Mouse (Mus musculus): ENCODE data around the gene Flcn.

The Flcn gene

DNA sequence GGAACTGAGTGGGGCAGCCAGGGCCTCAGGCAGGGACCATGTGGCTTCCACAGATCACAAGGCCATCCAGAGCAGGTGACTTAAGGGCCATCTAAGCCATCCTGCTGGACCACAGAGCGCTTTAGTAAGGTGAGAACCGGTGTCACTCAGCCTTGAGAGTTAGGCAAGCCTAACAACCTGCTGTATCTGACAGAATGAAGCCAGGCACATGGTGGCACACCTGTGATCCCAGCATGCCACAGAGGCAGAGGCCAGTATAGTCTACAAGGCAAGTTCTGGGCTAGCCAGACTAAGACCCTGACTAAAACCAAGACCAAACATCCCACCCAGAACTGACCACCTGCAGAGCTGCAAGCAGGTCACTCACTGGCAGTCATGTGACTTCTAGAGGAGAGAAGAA lies 4.2 kb downstream of the Flcn start:
- no peak for DNase-seq (ENCODE audit: low read depth, low spot score)

DNA sequence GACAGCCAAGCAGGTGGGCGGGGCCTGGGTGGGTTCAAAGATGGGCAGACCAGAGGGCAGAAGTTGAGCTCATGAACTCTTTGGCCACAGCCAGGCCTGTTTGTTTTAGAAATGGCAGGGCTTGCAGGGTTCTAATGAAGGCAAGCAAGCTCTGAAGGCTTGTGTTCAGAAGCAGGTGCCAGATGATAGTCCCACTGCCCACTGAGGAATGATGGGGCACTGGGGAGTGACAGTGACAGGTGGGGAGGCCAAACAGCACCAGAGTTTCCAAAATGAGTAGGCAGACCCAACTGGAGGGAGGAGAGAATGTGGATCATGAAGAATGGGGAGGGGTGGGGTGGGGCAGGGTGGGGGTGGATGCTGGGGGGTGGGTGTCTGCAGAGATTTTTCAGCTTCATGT lies 4.6 kb downstream of the Flcn start:
- DNase-seq (ENCODE audit: low read depth, low spot score), result no peak

DNA sequence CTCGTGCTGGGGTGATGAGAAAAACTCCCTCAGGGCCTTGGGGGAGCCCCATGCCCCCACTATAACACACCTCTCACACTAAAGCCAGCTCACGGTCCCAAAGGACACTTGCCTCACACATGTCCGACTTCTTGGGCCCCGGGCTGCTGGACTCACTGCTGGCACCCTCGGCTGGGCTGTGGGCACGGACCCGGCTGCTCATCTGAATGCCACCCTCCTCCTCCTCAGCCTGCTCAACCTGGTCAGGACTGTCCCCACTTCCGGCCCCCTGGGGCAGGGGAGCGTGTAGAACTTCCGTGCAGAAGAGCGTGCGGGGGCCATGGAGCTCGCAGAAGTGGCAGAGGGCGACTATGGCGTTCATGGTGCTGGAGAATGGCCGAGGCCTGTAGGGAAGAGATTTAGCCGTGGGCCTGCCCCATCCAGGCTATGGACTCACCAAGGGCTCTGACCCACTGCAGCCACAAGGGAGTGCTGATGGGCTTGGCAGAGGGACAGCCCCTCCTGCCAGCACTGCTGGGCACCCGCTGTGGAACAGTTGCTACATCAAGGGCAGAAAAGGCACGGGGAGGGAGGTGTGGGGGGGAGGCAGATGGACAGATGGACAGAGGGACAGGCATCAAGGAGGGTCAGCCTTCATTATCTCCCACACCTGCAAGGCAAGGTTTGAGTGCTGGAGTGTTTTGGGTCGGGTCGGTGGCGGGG lies 5.3 kb downstream of the Flcn start:
- DNase-seq (ENCODE audit: low read depth, low spot score), result no peak

DNA sequence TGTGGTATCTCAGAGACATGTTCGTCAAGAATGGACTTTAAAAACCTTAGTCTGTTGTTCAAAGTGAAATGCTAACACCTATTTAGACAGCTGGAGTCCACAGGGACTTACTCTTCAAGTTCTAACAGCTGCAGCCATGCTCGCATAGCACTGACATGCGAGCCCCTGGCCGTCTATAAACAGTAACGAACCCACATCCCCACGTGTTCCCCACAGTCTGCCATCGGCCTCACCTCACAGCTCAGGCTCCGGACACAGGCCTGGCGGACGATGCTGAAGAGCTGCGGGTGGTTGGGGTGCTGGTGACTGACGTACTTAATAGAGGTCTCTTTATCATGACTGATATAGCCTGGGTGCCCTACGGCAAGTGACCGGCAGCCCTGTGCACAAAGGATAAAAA lies 6.3 kb downstream of the Flcn start:
- DNase-seq (ENCODE audit: low read depth, low spot score), result no peak

DNA sequence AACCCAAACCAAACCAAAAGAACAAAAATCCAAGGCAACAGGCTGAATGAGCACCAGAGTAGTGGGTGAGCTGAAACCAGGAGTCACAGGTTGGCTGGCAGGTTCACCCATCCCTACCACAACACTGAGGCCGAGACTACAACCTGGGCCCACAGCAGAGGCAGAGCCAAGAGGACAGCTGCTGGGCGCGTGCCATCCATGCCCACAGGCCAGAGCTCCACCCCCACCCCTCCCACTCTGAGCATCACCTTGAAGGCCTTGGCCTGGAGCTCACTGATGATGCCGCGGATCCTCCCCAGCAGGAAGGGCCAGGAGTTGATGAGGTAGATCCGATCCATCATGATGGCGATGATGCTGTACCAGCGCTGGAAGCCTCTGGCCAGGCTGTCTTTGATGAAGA lies 7.9 kb downstream of the Flcn start:
- no peak for DNase-seq (ENCODE audit: low read depth, low spot score)

DNA sequence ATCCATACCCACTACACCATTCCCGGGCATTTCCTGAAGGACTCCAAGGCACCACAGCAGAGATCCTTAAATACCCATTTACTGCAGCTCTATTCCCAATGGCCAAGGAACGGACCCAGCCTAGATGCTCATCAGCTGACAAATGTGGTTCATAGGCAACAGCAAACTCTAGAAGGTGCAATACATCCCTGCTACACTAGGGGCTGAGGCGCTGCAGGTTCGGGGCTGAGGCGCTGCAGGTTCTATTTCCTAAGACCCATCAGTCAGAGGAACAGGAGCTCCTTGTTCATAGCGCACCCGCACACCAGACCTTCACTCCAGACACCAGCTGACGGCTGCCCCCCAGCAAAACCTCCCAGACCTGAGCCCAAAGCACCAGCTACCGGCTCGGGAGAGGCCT lies 9.4 kb downstream of the Flcn start:
- DNase-seq (ENCODE audit: low read depth, low spot score), result peak; percentile 68

DNA sequence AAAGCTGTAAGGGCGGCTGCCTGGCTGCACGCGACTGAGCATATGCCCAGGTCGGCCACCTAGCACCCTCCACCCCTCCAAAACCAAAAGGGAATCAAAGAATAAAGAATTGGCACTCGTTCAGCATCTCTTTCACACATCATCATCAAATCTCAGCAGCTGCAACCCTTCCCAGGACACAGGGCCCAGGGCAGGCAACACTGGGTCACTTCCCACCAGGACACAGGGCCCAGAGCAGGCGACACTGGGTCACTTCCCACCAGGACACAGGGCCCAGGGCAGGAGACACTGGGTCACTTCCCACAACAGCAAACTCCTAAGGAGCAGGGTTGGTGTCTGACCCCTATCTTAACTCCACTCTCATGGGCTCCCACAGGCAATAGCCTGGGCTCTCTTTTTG lies 16.4 kb downstream of the Flcn start:
- no peak for DNase-seq (ENCODE audit: low read depth, low spot score)

DNA sequence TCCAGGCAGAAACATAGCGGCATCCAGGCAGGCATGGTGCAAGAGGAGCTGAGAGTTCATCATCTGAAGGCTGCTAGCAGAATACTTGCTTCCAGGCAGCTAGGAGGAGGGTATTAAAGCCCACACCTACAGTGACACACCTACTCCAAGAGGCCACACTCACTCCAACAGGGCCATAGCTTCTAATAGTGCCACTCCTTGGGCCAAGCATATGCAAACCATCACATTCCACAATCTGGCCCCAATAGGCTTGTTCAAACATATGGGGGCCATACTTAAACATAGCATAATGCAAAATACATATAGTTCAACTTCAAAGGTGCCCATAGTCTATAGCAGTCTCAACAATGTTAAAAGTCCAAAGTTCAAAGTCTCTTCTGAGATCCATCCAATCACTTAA lies 20.5 kb downstream of the Flcn start:
- no peak for DNase-seq (ENCODE audit: low read depth, low spot score)

DNA sequence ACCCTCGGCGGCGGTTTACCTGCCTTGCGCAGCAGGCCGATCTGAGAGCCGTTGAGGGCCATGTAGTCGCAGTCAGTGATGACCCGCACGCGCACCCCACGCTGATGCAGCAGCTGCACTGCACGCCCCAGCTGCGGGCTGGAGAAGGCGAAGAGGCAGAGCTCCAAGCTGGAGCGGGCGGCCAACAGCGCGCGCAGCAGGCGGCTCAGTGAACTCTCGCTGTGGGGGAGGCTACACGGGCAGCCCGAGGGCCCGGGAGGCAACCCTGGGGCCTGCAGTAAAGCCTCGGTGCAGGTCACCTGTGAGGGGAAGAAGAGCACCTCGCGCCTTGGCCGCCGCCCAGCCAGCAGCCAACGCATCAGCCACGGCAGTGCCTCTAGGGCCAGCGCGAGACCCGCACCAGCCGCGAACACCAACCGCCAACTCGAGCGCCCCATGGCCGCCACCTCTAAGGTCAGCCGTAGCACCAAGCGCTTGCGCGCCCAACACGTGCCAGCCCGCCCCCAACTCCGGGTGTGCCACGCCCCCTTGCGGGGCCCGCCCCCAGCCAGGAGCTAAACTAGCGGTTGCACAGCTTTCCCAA lies 22.5 kb downstream of the Flcn start, which contains the start of gene Pld6:
Gene Pld6, minus strand, starts transcription at position 447 of the 583 bp plus-strand sequence.
- peak; percentile 89 for DNase-seq (ENCODE audit: low read depth, low spot score)

DNA sequence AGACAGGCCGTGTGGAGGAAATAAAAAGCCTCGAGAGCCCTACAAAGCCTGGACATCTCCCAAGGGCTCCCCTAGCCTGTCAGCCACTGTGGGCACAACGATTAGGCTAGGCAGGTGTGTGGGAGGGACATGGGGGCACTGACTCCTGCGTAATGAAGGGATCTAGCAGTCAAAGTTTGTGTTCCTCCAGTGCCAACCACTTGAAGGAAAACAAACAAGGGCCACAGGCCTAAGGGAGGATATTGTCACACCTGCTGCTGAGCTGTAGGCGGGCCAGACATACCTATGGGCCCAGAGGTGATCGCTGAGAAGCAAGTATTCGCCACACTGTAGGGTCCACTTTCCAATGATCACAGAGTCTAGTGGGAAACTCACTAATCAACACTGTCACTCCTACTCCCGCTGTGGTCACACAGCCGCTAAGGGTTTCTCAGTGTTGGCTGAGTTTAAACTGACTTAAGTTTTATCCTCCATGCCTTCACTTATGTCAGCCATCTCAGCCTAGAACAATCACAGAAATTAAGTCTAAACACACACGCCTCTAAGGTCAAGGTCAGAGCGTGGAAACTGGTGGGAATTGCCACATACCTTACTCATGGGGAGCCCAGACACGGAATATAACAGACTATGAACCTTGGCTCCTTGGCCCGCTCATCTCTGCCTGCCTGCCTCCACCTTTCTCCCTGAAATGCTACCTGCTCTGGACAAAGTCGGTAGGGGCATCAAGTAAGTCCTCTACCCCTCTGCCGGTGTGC lies 23.2 kb downstream of the Flcn start:
- DNase-seq (ENCODE audit: low read depth, low spot score), result peak; percentile 45

DNA sequence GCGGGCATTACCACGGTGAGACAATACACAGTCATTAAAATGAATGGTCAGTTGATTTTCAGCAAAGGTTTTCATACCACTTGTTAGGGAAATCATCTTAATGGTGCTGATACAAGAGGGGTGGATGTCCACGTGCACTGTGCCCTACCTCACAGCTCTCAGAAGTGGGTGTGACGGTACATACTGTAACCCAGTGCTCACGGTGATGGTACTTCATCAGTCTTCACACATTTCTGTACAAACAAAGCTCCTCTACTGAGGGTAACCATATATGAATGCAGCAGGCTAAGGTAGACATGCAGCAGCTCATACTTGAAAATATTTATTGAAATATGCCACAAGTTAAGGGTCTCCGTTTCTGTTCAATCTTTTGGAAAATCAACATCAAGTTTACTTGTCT lies 26.2 kb downstream of the Flcn start:
- DNase-seq (ENCODE audit: low read depth, low spot score), result no peak

DNA sequence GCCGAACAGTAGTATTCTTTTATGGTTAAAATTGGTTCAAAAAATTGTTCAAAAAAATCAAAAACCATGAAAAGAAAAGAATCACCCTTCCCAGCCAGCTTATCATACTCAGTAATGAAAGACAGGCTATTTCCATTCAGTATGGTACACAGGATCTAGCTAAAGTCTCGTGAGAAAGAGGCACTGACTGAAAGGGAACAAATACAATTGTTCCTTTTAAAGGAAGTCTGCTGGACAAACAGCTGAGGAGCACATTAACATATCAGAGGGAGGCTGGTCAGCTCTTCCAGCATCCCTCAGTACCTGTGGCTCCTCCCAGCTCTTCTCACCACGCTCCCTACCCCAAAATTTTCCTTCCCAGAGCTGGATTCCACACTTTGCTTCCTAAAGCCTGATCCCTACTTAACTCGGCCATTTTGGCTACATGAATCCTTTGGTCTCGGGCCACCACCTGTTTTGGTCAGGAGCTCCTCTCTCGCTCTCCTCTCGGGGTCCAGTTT lies 27.7 kb downstream of the Flcn start:
- DNase-seq (ENCODE audit: low read depth, low spot score), result peak; percentile 60

DNA sequence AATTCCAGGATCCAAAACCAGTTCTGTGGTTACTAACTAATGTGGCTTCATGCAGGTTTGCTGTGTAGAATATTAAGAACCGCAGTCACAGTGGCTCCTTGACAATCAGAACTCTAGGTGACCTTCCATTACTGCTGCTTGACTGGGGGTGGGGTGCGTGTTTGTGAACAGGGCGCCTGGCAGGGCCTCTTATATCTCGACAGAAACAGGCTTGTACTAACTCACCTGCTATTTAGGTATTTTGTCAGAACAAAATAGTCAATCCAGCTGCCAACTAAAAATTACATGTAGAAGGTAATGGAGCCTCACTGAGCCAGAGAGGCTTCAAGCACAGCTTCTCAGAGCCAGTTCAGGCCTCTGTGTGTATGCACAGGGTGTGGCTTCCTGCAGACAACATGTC lies 29.6 kb downstream of the Flcn start:
- no peak for DNase-seq (ENCODE audit: low read depth, low spot score)

DNA sequence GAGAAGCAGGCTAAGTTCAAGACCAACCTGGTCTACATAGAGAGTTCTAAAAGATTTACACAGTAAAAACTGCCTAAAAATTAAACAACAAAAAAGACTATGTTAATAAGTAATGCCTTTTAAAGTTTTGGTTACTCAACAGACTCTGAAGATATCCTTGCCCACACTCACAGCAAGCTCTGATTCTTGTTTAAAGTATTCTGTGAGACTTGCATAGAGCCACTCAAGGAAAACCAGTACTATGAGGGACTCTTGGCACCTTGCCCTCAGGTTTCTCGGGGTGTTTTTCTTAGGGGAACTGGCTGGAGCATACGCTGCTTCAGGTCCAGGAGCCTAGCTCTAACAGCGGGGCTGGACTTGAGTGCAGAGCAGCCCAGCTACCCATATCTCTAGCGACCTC lies 30.4 kb downstream of the Flcn start:
- DNase-seq (ENCODE audit: low read depth, low spot score), result no peak

DNA sequence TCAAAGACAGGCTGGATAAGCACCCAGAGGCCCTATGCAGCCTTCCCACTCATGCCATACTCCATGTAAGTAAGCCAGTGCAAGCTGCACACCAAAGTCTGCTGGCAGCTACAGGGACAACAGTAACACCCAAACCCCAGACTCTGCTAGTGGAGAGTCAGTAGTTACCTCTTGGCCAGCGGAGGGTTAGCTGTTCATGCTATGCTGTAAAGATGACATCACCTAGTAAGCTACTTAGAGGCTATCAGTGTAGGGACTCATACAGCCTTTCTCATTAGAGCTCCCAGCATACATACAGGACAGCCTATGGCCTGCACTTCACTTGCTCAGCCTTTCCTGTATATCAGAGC lies 31.0 kb downstream of the Flcn start:
- no peak for DNase-seq (ENCODE audit: low read depth, low spot score)

DNA sequence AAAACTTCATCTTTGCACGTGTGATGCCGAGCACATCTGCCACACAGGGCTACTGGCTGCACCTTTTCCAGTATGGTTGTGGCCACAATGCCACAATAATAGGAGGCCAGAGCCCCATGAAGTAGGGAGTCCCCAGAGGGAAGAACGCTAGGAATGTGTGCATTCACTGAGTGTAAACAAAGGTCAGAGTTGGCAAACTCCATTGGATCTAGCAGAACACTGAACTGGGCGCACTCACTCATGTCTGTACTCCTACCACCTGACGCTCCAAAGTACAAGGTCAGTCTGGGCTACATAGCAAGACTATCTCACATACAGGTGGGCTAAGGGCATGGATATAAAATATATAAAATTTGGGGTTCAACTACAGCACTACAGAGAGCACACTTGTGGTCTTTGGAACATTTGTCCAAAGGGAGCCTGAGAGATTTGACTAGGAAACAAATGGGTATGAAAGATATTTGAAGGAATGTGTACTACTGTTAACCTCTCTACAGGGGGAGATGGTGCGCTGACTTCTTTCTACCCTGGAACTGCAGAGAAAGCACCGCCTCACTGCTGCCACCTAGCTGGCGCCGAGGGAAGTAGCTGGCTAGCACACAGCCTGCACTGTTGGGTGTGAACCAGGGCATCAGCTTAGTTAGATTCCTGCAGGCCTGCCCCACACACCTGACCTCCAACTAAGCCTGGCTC lies 31.5 kb downstream of the Flcn start:
- DNase-seq (ENCODE audit: low read depth, low spot score), result peak; percentile 93

DNA sequence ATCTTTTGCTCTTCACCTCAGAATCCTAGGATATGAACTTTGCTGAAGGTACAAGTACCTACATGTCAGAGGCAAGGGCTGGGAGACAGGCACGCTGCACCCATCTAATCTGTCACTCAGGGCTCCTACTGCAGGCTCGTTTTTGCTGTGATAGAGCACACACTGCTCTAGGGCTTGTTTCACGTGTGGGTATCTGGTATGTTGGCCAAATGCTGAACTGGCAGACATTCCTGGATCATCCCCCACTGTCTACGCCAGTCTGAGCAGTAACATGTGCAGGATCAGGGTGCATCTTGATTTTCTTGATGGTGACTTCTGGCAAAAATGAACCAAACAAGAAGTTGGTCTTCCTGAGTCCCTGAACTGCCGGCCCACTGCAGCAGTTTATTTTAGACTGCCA lies 32.6 kb downstream of the Flcn start:
- DNase-seq (ENCODE audit: low read depth, low spot score), result no peak

DNA sequence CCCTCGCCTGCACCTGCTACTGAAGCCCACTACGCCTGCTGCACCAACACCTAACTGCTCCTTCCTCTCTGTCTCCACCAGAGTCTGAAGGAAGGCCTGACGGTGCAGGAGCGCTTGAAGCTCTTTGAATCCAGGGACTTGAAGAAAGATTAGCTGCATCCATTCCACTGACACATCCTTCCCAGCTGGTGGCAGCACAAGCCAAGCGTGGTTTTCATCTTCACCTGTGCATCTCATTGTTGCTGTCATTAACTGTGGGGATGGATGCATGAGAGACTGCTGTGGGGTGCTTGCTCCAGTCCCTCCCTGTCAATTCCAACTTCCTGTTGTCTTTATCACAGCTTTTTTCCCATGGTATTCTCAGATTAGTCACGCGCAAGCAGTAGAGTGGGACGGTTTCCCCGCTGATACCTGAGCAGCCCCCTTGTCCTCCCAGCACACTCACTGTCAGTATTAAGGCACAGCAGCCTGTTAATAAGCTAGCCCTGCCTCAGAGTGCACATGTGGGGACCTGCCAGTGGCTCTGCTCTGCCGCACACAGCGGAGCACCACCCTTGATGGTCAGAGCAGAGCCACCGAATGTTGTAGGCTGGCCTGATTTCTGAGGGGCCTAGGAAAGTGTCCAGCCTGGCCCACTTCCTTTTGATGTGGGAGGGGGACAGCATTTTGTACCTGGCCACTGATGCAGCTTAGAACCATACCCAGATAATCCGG lies 34.2 kb downstream of the Flcn start:
- DNase-seq (ENCODE audit: low read depth, low spot score), result peak; percentile 21

DNA sequence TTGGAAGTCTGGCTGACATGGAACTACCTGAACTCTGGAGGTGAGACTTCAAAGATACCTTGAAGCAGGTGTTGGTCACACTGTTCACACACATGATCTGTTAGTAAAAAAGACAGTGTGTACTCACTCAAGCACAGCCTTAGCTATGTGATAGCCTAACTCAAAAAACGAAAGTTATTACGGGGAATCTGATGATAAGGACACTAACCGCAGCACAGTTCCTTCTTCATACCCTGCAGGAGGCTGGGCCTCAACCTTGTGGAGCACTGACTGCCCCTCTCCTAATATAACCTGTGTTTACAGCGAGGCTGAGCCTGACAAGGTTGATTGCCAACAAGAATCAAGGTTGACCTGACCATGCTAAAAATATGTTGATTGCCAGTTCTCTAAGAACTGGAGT lies 35.3 kb downstream of the Flcn start:
- DNase-seq (ENCODE audit: low read depth, low spot score), result no peak

DNA sequence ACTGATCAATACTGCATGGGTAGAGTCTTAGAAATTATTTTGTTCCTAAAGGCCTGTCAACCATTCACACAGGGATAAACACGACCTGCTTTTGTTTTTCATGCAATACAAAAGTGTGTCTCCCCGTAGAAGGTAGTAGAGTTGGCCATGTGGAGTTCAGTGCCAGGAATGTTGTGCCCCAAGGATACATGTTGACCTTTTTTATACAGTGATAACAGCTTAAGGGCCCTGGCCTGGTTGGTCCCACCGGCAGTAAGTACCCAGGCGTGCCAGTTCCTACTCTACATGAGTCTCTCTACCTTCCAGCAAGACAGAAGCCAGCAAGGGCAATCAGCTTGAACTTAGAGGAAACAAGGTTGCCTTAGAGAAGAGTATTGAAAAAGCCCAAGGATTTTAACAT lies 36.9 kb downstream of the Flcn start:
- DNase-seq (ENCODE audit: low read depth, low spot score), result no peak

DNA sequence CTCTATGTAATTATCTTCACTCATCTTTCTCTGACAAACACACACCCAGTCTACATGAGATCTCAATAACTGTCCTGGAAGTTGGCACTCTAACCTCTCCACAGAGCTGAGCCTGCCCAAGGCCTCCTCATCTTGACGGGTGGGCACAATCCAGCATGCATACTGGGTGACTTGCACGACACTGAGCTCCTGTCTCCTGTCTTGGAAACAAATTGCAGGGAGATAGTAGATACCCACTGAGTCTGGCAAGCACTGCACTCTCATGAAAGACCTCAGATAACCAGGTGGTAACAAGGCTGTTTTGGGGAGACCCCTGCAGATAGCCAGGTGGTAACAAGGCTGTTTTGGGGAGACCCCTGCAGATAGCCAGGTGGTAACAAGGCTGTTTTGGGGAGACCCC lies 37.5 kb downstream of the Flcn start:
- no peak for DNase-seq (ENCODE audit: low read depth, low spot score)

DNA sequence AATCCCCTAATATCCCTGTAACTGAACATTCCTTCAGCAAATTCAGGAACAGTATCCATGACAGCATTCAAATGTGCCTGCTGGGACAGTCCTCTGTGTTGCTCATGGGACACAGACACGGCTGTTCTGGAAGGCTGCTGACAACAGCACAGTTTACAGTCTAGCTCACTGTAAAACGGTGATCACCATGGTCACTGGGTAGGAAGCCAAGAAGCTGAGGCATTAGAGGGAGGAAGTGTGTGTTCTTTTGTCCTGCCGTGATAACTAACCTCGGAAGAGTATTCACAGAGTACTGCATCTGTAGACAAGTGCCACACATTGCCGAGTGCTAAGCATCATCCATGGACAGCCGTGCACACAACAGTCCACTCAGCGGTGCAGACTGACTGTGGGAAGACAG lies 39.1 kb downstream of the Flcn start:
- DNase-seq (ENCODE audit: low read depth, low spot score), result no peak

Measured in ES-CJ7 (cell line).